Mouse (Mus musculus) c-Kit-positive CD71-positive TER-119-positive erythroid progenitor cells, embryonic 14.5 days (primary cell): ENCODE measurements at regions not wholly inside any gene's neighbourhood (a gene's known extent, or its start where the extent isn't known, plus 50 kb on each side); places are given as distances from the start of the nearest gene placed in this dataset.

Experiments used
- DNase-seq: peaks from one replicate; pipeline ENCODE4 v3.0.0-alpha.2; 2013; ENCODE audit warnings: low spot score

GRCm38 (mm10) chr8:103270815-103271553 lies 485.5 kb upstream of the Cdh11 start:
- DNase-seq, result no peak

- DNase-seq, result no peak
Measured at GRCm38 (mm10) chr8:103272305-103273079, 487.1 kb upstream of the Cdh11 start.

- DNase-seq, result no peak
Measured at GRCm38 (mm10) chr8:103273476-103273875, 488.0 kb upstream of the Cdh11 start.

- DNase-seq, result no peak
Measured at GRCm38 (mm10) chr8:103281801-103282200, 496.4 kb upstream of the Cdh11 start.

- DNase-seq, result no peak
Measured at GRCm38 (mm10) chr8:103288561-103288974, 503.1 kb upstream of the Cdh11 start.

- DNase-seq, result no peak
Measured at GRCm38 (mm10) chr8:103292896-103293295, 507.5 kb upstream of the Cdh11 start.

- no peak for DNase-seq
Measured at GRCm38 (mm10) chr8:103306476-103307183, 521.2 kb upstream of the Cdh11 start.

- no peak for DNase-seq
Measured at GRCm38 (mm10) chr8:103313576-103313975, 528.1 kb upstream of the Cdh11 start.

GRCm38 (mm10) chr8:103314279-103315022 lies 529.0 kb upstream of the Cdh11 start:
- DNase-seq, result no peak

- DNase-seq, result no peak
Measured at GRCm38 (mm10) chr8:103315742-103316141, 530.3 kb upstream of the Cdh11 start.

GRCm38 (mm10) chr8:103316691-103317091 lies 531.2 kb upstream of the Cdh11 start:
- no peak for DNase-seq

- DNase-seq, result no peak
Measured at GRCm38 (mm10) chr8:103317149-103317725, 531.8 kb upstream of the Cdh11 start.

- DNase-seq, result no peak
Measured at GRCm38 (mm10) chr8:103324016-103324665, 538.7 kb upstream of the Cdh11 start.

- DNase-seq, result no peak
Measured at GRCm38 (mm10) chr8:103331415-103331814, 546.0 kb upstream of the Cdh11 start.

GRCm38 (mm10) chr8:103337314-103337713 lies 551.9 kb upstream of the Cdh11 start:
- no peak for DNase-seq

GRCm38 (mm10) chr8:103339042-103339441 lies 553.6 kb upstream of the Cdh11 start:
- DNase-seq, result no peak

GRCm38 (mm10) chr8:103339951-103340350 lies 554.5 kb upstream of the Cdh11 start:
- DNase-seq, result no peak

- no peak for DNase-seq
Measured at GRCm38 (mm10) chr8:103343891-103344290, 558.4 kb upstream of the Cdh11 start.

- no peak for DNase-seq
Measured at GRCm38 (mm10) chr8:103344871-103345270, 559.4 kb upstream of the Cdh11 start.

- no peak for DNase-seq
Measured at GRCm38 (mm10) chr8:103347158-103347871, 561.9 kb upstream of the Cdh11 start.
